Mouse (Mus musculus) gastrocnemius, postnatal 14 days (tissue): ENCODE data around the gene Nmnat3. TPM values are rescaled to one million over a fixed set of nuclear protein-coding genes. Genes with fewer than 3 reads are reported as not detected.

Experiments used
- DNase-seq: peaks from one replicate; pipeline ENCODE4 v3.0.0; 2021; ENCODE audit warnings: mixed read lengths
- intact Hi-C: fragments of 180-260 bp; cut with DNase I; formaldehyde crosslinking; loops from one replicate; pipeline ENCODE4 v1.15.1; 2025; ENCODE audit warnings: low total_unique reads
- total RNA-seq, 2 experiments: library from RNA; stranded (reverse); gene quantifications; 2 replicates each; pipeline ENCODE4 v1.2.3; 2021

The Nmnat3 gene
- total RNA-seq, 2 experiments from 2014 or later = 11.5 to 11.7 TPM

GRCm38 (mm10) chr9:98439091-98439490, 151.9 kb downstream of the Nmnat3 start:
- DNase-seq = no peak
- intact Hi-C loops = no loop called here

GRCm38 (mm10) chr9:98442638-98443037, 155.4 kb downstream of the Nmnat3 start:
- intact Hi-C loops = loop anchor here (5.0 kb wide), 1 partner anchor 100 kb away; no protein-coding TSS in a partner anchor
- no peak for DNase-seq

GRCm38 (mm10) chr9:98445359-98446149, 158.3 kb downstream of the Nmnat3 start:
- intact Hi-C loops = no loop called here
- no peak for DNase-seq

- DNase-seq = no peak
- intact Hi-C loops = no loop called here
These were observed 163.7 kb downstream of the Nmnat3 start for GRCm38 (mm10) chr9:98450976-98451375.

GRCm38 (mm10) chr9:98466709-98467108, 179.5 kb downstream of the Nmnat3 start:
- intact Hi-C loops = no loop called here
- no peak for DNase-seq

Other genes with a start within 250 kb of the Nmnat3 start
- gene Rbp1, start 135.5 kb downstream of the Nmnat3 start, total RNA-seq = 1 to 10 TPM; 2.3 to 4.0 TPM
- gene Rbp2, start 198.7 kb downstream of the Nmnat3 start, total RNA-seq = not detected